Mouse (Mus musculus) urinary bladder, adult 2 months (tissue): ENCODE measurements around the gene Fam229b. TPM values are rescaled to one million over a fixed set of nuclear protein-coding genes. Genes with fewer than 3 reads are reported as not detected.

Source experiments
- DNase-seq: peaks from one replicate; pipeline ENCODE4 v3.0.0; 2022; ENCODE audit warnings: low spot score
- polyA plus RNA-seq: library from polyadenylated mRNA; depleted of rRNA; stranded (reverse); fragments of >200 nt; gene quantifications from 2 replicates; pipeline ENCODE4 v1.2.3, GENCODE M21; 2012; rRNA removed

Fam229b gene
- 5.9 and 7.3 TPM in 2 replicates for polyA plus RNA-seq

DNA sequence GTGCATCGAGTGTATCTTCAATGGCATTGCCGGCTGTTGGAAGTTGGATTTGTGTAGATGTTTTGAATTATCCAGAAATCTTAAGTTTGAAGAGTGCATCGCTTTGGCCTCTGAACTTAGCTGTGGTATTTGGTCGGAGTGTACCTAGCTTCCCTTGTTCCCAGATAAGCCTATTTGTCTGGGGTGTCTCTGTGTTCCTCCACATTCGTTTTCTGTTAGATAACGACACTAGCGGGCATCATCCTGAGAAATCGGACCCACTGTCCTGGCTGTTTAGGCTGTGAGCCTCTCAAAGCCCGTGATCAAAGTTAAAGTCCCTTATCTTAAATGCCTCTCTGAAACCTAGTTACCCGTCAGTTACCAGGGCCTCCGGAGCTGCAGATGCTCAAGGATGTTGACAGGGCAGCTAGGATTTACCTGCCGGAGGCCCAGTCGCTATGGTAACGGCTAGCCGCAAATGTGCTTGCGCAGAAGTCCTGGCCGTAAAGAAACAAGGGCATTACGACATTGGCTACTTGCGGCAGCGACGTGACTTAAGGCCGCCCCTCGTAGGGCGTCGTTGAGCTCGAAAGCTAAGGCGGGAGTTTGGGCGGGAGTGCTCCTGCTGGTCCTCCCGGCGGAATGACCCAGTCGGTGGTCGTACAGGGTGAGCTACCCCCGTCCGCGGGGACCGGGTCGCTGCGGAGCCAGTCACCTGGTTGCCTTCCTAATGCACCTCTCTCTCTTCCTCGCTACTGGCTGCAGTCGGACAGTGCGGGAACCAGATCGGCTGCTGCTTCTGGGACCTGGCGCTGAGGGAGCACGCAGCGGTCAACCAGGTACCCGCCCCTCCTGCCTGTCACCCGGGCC lies at the start of gene Fam229b, which contains the start of gene Tube1:
TSS of gene Fam229b (minus strand) at position 453 of the 849 bp plus-strand sequence.
TSS of gene Tube1 (plus strand) at position 515 of the 849 bp plus-strand sequence.
- DNase-seq, result peak; percentile 60

DNA sequence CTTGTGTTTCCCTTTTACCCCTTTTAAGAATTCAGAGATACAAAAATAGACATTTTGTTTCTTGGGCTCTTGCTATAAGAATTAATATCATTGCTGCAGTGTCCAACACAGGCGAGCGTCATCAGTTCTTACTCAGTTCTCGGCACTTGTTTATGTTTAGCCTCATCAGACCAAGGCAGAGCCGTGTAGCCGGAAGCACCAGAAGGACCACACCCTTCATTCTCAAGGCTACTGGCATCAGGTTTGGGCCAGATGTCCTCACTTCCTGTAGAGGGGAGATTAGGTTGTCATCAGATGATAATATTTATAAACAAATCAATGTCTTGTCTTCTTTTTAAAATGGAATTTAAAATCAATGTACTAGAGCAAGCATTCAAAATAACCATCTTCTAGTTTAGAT lies 43.3 kb upstream of the Fam229b start:
- no peak for DNase-seq

DNA sequence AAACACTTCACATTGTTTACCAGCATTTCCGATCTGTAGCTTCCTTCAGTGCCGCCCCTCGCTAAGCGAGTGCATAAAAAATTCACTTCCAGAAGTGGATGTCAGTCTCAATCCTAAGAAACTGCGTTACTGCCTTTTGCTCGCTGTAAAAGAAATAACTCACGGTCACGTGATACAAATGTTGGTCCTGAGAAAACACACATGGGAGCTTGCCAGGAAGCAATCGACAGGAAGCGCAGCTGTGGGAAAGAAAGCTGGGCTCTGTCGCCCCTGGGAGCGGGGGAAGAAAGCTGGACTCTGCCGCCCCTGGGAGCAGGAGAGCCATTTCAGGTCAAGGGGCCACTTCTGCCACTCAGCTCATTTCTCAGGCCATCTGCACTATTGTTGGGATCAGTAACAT lies 39.4 kb upstream of the Fam229b start:
- DNase-seq, result no peak

DNA sequence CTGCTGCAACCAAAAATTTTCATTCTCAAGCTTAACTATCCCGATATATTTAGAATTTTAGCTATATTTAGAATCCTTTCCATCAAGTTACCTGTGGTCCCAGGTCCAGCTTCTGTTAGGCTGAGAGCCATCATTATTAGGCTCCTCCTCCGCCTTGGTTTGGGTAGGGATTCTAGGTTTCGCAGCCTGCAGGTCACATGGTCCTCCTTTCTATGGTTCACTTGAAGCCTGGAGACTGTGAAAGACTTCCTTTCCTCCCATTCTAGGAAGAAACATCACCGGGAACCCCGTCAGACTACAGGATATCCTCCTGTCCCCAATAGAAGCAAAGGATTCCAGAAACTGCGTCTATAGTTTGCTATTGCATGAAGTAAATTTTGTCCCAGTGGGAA lies 38.8 kb upstream of the Fam229b start:
- no peak for DNase-seq

DNA sequence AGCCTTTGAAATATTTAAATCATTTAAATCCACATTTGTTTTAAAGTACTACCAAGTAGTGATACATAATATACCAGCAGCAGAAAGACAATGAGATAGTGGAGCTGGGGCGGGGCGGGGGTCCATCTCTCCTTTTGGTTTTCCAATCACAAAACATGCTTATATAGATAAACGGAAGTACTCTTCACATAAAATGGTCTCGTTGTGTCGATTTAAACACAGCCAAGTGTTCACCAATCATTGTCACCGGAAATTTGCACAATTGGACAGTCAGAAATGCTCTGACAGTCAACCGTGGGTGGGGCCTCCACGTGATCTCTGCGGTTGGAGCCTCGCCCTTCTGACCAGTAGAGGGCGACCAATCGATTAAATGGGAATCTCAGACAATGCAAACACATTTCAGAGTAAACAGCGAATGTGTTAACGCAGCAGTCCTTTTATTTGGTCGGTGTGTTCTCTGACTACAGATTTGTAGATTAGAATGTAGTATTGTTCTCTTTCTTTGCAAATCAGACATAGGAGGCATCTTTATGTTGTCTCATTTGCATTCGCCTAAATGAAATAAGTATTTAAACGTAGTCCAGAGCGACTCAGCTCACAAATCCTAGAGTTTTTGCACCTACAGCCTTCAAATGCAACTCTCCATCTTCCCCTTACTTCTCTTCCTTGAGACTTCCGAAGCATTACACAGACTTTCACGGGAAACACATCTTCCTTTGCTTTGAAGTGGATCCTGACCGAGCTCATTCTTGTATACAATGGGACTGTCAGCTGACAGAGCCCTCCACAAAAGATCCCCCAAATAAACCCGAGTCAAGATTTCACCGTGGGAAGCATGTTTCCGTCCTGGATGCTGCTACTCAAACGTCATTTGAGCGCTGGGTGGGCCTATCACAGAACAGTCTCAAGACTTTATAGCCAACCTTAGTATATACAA lies 38.2 kb upstream of the Fam229b start:
- DNase-seq, result peak; percentile 40

DNA sequence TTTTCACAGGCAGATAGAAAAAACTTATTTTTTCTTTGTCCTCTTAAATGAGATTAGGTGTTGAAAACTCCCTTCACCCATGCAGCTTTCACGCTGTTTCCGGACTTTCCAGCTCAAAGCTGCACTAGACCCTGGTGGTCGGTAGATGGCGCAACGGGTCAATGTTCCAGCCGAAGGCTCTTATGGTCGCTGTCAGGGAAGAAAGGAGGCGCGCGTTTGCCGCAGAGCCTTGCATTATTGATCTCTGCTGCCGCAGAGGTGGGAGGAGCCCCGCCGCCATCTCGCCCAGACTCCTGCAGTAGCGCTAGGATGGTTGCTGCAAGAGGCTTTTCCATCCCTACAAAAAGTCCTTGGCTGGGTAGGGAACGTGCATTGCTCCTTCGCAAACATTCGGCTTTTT lies 37.4 kb upstream of the Fam229b start:
- DNase-seq, result peak; percentile 77

DNA sequence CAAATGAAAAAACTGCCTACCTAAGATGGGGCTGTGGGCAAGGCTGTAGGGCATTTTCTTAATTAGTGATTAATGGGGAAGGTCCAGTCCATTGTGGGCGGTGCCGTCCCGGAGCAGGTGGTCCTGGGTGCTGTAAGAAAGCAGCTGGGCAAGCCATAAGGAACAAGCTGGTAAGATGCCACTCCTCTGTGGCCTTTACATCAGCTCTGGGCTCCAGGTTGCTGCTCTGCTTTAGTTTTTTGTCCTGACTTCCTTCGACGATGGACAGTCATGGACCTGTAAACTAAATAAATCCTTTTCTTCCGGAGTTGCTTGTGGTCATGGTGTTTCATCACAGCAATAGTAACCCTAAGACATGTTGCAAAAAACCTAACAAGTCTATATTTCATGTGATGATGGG lies 37.0 kb upstream of the Fam229b start:
- DNase-seq, result no peak

DNA sequence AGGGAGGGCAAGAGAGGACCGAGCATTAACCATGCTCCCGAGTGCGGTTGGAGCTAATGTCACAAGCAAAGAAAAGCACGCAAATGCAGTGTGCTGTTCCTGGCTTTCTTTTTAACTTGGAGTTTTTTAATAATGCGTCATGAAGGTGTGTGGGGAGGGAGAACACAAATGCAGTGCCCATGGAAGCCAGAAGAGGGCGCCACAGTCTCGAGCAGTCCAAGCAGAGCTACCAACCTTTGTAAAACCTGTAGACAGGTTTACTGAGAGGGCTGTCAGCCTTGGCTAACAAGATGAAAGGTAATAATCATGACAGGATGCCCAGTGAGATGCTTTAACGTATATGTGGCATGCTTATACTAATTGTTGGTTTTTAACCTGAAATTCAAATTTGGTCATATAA lies 36.5 kb upstream of the Fam229b start:
- DNase-seq, result peak; percentile 40

DNA sequence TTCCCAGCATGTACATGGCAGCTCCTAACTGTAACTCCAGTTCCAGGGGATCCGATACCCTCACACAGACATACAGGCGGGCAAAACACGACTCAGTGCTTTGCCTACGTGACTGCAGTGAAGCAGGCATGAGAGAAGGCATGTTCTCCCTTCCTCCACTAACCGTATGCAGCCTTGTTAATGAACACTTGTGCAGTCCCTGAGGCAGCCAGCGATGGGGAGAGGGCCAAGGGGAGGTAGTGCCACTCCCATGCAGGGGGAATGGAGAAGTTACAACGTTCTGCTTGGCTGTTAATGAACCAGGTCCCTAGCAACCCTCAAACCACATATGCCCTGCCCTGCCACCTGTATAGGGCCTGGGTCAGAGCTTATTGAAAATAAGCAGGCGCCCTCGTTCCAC lies 35.9 kb upstream of the Fam229b start:
- DNase-seq, result no peak

DNA sequence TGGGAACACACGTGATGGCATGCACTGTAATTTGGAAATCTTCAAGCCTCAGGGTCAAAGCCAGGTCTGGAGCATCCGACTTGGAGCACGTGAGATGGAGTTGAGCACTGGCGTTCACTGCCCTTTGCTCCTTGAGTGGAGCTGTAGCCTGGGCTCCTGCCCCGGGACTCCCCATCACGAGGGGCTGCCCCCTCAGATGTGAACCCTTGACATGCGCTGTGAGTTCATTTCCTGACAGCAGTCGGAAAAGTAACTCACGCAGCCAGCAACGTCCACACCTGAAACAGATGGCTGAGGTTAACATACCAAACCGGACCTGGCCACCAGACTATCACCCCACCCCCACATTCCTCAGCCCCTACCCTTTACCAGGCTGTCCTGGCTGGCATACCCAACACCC lies 33.9 kb upstream of the Fam229b start:
- no peak for DNase-seq

DNA sequence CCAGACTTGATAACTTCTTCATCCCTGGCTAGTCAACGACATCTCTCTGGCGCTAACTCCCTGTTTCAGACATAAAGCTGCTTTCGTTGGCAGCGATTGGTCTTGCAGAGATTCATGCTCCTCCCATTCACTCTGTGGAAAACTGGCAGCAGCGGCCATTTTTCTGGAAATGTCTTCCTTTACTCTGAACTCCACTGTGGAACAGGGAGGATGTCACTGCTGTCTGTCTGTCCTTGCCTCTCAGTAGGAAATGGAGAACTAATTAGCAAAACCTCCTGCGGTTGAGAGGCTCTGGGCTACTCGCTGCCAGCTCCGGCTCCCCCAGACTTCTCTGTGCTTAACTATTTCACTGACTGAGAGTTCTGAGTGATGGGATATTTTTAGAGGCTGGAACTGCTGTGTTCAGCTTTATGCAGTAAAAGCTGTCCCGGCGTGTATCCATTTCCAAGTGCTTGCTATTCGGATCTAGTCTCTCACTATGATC lies 32.0 kb upstream of the Fam229b start:
- no peak for DNase-seq

DNA sequence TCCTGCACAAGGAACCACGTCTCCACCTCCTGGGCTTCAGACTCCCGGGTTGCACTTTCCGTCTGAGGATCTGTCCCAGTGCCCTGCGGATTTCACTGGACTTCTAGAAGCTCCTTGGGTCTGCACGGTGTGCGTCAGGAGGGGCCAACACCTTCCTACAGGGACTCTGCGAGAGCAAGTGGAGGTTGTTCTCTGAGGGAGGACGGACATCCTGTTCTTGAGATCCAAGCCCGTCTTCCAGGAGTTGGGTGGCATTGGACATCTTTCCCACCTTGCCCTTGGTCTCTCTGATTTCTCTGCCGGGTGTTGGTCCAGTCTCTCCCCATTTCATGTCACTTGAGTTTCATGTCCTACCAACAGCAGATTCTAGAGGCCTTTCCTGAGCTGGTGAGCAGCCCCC lies 30.0 kb upstream of the Fam229b start, which contains the start of gene Ccn6:
TSS of gene Ccn6 (minus strand) at position 101 of the 400 bp plus-strand sequence.
- no peak for DNase-seq

DNA sequence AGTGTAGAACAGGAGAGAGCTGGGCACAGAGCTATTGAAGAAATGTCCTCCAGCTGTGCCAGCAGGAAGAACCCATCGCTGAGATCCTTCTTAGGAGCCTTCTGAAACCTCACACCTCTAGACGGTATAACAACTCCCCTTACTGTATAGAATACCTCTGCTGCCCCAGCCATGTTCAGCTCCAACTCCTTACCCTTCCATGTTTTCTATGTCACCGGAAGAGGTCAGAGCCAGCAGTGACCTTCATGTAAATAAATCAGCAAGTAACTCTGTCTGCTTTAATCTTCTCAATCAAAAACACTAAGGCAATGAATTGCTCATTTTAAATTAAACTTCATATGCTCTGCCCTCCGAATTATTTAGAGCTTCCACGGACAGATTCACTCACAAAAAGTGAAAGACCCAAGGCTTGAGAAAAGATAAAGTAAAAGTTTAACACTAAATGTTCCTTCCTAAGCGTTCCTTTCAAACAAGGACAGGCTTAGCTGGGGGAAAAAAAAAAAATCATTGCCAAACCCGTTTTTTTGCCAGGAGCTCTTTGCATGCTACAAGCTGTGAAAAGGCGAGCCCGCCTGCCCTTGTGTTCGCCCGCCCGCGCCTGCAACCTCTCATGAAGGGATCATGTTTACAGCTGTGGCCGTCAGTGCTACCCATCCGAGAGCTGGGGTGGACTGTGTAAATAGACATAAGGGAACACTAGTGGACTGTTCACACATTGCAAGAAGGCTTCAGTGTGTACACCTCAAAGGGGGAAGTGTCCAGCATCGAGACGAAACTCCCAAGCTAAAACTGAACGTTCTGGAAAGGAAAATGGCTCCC lies 29.2 kb upstream of the Fam229b start:
- DNase-seq, result no peak

DNA sequence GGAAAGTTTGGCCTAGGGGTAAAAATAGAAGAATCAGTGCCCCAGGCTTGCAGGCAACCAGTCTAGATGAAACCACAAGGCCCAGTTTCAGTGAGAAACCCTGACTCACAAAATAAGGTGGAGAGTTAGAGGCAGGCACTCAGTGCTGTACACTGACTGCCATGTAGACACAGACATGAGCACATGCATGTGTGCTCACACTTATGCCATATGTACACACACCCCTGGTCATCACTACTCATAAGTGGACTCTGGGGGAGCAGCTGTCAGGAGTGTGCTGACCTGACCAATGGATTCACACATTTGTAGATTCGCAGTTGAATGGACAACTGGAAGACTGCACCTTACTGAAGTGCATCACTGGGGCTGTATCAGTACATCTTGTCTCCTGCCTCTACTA lies 27.7 kb upstream of the Fam229b start:
- no peak for DNase-seq

DNA sequence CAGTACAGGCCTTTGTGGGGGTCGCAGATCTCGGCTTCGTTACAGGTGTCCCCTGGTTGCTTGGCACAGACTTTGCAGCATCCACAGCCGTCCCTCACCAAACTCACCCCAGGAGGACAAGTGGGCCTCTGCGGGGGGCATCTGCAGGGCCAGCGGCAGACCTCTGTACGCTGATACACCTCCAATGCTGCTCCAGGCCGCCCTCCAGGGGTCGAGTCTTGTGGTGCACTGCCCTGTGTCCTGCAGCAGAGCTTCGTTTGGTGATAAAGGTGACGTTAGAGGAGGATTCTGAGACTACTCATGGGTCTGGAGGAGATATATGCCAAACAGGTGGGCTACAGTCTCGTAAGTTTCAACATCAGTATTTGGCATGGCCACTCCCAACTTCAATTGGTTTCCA lies 24.6 kb upstream of the Fam229b start:
- DNase-seq, result no peak

DNA sequence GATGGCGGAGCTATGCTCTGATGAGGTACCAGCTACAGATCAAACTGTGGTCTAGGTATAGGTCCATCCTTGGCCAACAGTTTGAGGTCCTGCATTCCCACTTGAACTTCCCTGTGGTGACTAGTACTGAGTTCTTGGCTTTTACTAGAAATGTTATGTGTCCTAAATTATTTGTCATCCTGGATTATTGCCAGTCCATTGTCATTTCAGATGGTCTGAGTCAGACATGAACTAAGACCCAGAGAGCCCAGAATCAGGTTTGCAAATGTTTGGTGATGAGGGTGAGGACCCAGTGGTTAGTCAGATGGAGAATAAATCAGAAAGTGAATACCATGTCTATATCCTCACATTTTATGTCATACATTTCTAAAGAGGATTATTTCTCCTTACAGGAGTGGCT lies 23.6 kb upstream of the Fam229b start:
- no peak for DNase-seq

DNA sequence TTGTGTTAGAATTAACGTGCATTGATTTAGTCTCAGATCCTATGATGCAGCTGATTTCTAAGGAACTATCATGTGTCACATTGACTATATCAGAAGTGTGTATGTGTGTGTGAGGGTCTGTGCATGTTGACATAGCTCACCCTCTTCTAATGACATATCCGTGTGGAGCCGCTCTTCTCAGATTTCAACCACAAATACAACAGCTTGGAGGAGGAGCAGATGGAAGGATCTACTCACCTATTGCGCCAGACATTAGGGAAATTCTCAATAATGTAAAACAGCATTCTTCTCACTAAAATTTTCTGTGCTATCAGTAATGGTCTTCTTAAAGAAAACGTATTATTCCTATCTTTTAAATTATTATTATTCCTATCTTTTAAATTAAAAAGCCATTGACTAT lies 23.0 kb upstream of the Fam229b start:
- no peak for DNase-seq

DNA sequence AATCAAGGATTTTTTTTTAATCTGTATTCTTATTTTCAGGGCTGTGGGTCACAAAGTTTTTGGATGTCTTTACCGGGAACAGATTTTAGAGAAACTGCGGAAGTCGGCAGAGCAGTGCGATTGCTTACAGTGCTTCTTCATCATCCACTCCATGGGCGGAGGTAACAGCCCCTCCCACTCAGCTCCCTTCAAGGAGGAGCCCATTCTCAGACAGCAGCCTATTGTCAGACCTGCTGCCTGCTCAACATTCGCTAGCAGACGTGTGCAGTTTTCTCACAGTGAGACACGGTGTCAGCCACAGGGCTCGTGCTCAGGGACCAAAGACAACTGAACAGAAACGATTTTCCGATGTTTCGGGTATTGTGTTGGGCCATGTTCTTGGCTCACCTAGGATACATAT lies 8.5 kb upstream of the Fam229b start:
- no peak for DNase-seq

DNA sequence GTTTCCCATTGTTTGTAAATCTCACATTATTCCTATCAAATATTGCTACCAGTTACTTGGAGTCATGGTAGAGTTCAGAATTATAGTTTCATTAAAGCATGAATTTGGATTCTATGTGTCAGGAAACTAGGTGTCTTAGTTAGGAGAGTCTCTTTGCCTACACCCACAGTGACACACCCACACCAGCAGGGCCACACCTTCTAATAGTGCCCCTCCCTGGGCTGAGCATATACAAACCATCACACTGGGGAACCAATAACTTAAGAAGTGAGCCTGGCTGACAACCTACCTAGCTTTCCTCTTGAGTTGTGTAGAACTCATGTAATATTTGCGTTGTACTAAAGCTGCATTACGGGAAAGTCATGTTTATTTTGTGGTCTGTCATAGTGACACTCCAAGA lies 7.7 kb upstream of the Fam229b start:
- no peak for DNase-seq

DNA sequence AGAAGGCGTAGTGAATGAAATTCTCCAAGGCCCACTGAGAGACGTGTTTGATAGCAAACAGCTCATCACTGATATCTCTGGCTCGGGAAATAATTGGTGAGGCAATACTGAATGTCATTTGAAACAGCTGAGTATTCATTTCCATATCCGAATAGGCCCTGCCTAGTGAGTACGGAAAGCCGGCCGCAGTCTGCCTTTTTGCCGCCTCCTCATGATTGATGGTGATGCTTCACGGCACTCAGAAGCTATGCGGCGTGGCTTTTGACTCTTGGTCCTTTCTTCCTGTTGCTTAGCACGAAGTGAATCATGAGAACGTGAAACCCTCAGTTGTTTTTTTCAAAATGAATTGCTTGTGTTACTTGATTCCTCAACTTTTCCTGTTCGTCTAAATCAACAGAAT lies 7.1 kb upstream of the Fam229b start:
- no peak for DNase-seq

DNA sequence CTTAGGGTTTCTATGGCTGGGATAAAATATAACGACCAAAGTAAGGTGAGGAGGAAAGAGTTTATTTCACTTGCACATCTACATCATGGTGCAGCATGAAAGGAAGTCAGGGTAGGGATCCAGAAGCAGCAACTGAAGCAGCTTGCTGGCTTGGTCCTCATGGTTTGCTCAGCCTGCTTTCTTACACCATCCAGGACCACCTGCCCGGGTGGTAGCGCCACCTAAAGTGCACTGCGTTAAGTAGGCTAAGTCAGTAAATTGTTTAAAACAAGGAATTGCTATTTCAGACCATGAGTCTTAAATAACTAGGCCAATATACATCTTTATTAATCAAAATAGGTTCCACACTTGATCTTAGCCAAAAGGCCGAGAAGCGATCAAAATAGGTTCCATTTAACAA lies 5.0 kb upstream of the Fam229b start:
- DNase-seq, result no peak

DNA sequence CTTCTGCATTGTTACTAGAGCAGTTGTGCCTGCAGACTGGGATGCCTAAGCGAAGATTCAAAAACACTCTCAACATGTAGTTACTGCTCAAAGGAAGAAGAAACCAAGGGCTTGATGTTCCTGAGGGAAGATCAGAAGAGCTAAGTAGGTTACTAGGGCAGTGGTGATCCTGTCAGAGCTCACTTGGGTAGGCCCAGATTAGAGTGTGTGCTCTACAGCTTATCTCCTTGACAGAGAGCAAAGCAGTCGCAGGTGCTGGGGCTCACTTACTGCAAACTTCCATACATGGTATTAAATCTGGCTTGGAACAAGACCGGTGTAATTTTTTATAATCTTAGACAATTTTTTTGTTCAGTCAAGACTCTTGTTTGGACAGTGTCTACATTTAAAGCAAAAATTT lies 4.1 kb upstream of the Fam229b start:
- DNase-seq, result no peak
